Mouse (Mus musculus) cortical plate, adult 2 months (tissue): ENCODE data around the gene Hhipl1.

Source experiments
- CTCF ChIP-seq: fragments of 200-500 bp; IDR thresholded peaks from 2 replicates; pipeline ENCODE4 v1.5.1; 2011; ENCODE audit warnings: mild to moderate bottlenecking, control low read depth, low read length; ENCODE audit not compliant: insufficient read depth; ENCODE audit errors: extremely low read depth
- POLR2A ChIP-seq: fragments of 200-500 bp; IDR thresholded peaks from 2 replicates; pipeline ENCODE4 v1.6.1; 2011; ENCODE audit warnings: mild to moderate bottlenecking, low read length, control low read depth; ENCODE audit not compliant: insufficient read depth; ENCODE audit errors: extremely low read depth

- TF ChIP-seq CTCF = no peak
- TF ChIP-seq POLR2A = no peak
Measured at GRCm38 (mm10) chr12:108265831-108266619, 40.0 kb upstream of the Hhipl1 start.
